Mouse (Mus musculus) cerebellum, adult 8-10 months (tissue): Measurements from ENCODE around the gene Tmem81.
"Not testable (repeated sequence)": the region's sequence is repeated elsewhere in the genome, so short reads cannot be mapped to it uniquely, and the experiment has no call there.

ENCODE experiments used
- DNase-seq: peaks from one replicate; pipeline ENCODE4 v3.0.0; 2022

The Tmem81 gene

DNA sequence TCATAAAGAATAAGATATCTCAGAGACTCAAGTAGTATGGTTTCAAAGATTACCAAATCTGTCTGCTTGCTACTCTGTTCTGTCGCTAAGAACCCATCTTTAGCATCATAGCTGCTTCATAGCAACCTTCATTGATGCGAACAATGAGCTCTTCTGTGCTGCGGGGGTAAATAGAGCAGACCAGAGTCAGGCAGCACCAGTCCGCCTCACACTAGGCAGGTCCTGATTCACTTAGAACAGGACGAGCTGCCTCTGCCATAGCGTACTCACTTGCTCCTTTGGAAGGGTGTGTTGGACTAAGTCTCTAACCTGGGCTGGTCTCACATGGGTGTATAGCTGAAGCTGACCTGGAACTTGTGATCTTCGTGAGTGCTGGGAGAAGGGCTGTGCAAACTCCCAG lies at the start of gene Tmem81:
Gene Tmem81, plus strand, starts transcription at position 173 of the 400 bp plus-strand sequence.
- DNase-seq = no peak

DNA sequence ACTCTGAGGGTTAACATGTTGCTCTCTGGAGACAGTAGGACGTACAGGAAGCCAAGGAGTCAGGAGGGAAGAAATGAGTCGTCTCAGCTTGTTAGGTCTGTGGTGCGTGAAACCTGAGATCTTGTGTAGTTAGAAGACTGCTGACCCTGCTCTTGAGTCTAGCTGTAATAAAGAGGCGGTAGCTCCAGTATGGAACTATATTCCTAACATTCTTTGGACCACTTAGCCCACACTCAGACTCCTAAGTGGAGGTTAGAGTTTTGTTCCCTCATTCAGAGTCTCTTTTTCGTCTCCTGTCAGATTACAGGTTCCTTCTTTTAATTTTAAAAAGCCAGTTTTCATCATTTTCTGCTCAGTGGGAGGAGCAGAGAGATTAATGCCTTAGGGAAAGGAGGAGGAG lies 41.4 kb upstream of the Tmem81 start:
- DNase-seq = no peak

DNA sequence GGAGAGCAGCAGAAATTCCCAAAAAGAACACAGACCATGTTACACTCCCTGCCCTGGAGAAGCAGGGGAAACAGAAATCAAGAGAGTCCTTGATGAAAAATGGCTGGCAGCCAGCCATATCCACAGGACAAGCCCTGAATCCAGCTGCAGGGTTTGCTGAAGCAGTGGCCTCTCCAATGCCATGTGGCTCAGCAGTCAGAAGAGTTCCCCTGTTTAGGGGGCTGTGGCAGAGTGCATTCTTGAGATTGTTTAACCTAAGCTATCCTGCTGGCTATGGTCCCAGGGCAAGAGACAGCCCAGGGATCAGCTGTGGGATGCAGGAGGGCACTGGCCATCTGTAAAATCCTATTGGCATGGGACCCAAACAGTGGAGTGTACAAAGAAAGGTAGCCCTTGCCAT lies 37.1 kb upstream of the Tmem81 start:
- no peak for DNase-seq

DNA sequence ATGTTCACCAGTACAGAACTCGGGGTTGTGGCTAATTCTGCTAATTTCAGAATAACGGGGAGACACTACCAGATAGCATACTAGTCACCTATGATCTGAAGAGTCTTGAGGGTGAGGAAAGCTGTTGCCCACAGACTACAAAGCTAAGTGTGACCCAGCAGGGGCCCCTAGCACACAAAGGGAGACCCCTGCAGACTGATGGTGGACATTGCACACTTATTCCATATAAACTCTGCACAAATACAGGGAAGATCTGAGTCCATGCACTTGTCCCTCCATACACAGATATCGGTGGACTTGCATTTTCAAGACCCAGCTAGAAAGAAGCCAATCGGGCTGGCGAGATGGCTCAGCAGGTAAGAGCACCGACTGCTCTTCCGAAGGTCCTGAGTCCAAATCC lies 36.5 kb upstream of the Tmem81 start:
- no peak for DNase-seq

DNA sequence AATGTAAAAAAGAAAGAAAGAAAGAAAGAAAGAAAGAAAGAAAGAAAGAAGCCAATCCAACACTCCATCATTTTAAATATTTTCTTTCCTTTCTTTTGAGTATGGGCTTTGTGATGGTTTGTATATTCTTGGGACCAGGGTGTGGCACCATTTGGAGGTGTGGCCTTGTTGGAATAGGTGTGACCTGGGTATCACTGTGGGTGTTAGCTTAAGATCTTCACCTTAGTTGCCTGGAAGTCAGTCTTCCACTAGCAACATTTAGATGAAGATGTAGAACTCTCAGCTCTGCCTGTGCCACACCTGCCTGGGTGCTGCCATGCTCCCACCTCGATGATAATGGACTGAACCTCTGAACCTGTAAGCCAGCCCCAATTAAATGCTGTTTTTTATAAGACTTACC lies 36.0 kb upstream of the Tmem81 start:
- DNase-seq = not testable (repeated sequence)

DNA sequence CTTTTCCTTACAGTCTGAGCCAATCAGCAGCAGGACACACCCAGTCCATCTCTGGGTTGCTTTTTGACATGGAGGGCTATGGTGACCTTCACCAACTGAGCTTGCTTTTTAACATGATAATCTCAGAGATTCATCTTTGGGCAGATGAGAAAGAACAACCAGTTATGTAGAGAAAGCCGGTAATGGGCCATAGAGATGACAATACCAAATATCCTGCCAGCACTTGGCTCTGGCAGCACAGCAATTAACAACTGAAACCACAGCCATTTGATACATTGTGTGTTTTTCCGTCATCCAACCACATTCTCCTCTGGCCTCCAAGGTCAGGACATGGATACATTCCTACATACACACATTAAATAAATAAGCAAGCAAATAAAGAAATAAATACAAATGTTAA lies 35.0 kb upstream of the Tmem81 start:
- no peak for DNase-seq

DNA sequence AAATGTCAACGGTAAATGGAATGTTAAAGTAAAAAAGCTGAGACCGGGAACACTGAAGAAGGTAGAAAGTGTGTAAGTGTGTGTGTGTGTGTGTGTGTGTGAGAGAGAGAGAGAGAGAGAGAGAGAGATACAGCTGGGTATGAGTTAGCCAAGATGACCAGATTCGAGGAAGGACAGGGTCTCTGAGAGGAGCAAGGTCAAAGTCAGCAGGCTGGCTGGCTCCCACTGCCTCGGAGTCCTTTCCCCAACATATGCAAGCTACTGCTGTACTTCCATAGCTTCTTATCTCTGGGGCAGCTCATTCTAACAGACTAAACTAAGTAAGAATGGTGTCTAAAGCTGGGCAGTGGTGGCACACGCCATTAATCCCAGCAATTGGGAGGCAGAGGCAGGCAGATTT lies 34.5 kb upstream of the Tmem81 start:
- DNase-seq = no peak

DNA sequence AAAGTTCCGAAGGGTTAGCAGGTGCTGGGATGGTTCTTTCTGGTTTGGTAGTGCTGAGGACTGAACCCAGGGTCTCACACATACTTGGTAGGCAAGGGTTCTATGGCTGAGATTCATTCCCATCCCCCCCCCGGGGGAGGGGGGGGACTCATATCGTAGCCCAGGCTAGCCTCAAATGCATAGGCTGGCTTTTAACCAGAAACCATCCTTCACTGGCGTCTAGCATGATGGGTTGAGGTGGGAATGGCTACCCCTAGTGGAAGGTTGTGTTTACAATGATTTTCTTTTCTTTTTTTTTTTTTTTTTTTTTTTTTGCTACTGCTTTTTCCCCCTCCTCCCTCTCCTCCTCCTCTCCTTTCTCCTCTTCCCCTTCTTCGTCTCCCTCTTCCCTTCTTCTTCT lies 33.5 kb upstream of the Tmem81 start:
- DNase-seq = no peak

DNA sequence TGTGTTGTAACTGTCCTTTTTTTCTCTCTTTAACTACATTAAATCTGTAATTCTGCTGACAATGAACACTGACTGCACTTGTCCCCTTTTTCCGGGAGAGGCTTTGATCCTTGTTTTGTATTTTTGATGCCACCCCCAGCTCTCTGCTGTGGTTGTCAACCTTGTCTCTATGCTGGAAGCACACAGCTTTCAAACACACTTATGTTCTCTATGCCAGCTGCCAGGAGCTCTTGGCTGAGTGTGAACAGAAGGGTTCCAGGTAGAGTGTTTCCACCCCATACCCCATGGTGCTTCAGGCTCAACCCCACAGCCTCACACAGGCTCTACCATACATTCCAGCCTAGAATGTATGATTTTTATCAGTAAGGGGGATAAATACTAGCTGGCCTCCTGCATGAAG lies 31.5 kb upstream of the Tmem81 start:
- DNase-seq = no peak

DNA sequence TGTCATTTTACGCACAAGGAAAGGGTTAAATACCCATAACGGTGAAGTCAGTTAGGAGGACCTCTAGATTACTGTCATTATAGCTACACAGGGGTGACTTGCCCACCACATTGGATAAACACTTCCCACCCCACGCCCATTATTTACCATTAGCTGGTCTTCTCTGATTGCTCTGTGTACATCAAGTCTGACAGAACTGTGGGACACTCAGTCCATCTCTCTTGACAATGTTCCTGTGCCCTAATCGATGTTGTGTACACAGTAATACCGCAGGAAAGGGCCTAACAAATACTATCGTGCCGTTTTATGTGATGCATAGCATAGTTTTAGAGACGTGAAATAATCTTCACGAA lies 29.5 kb upstream of the Tmem81 start:
- DNase-seq = no peak

DNA sequence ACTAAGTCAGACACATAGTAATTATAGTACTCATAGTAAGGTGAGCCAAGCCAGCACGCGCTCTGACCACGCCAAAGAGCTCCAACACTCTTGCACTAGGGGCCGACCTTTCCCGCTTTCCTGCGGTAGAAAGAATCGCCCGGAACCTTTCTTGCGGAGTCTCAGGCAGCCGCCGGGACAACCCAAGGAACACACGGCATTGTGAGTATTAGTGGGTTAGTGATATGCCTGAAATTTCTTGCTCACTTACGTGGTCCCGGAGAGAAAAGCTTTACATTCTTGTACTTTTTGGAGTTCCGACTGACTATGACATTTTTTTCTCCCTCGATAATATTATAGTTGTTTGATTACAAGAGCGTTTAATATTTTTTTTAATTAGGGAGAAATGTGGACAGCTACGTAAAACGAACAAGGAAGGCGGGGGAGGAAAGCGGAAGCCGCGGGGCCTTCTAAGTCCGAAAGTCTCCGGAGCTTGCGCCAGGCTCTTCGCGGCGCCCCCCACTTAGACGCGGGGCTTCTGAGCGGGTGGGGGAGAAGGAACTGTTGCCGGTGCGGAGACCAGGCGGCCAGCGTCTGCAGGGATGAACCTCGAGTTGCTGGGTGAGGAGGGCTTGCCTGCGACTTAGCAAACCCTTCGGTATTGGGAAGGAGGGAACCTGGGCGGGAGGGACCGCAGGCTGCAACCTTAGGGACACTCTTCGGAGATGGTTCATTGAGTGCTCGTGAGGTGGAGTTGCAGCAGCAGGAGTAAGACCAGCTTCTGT lies 28.9 kb upstream of the Tmem81 start, which contains the start of gene Rbbp5:
Gene Rbbp5, plus strand, starts transcription at position 438 of the 764 bp plus-strand sequence.
- DNase-seq = peak; percentile 90

DNA sequence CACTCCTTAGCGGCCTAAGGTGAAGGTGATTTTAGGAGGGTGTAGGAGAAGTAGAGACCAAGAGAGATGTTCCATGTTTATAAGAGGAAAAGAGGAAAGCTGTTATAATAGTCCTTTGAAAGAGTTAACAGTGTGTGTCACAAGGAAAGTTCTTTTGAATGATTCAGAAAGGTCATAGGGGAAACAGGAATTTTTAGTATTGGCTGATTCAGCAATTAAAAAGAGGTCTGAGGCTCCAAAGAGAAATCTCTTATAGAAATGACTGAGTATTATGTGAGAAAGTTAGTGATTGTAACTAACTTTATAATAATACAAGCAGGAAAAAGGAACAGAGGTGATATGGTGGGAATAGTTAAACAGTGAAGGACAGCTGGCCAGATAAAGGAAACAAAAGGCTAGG lies 26.6 kb upstream of the Tmem81 start:
- DNase-seq = no peak

DNA sequence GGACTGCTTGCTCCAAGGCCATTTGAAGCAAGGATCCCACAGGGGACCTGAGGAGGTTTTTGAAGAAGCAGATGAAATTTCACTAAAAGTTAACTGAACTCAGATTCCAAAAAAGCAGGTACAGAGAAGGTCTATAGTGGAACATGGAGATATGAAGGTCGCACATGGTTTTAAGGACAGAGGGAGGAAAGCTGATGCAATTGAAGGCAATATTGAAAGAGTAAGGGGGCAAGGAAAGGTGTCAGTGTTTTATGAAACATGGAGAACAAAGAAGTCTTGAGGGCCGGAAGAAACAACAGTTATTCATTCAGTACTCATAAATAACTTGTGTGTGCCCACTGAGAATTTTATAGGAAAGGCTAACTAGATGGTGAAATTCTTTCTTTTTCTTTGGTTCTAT lies 24.4 kb upstream of the Tmem81 start:
- DNase-seq = no peak

DNA sequence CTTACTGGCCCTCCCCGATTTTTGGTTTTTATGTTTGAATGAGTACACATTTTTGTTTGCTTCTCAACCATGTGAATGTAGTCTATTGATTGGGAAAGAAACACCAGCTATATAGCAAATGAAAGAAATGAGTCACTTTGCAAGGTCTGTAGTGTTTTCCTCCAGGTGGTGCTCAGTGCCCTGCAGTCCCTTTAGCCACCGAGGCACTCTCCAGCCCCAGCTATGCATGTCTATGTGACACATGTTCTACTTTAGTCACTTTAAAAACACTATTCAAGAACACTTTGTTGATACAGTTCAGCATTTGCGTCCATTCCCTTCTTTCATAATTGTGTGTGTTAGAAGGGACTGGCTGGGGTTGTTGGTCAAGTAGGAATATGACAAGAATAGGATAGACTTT lies 22.8 kb upstream of the Tmem81 start:
- no peak for DNase-seq

DNA sequence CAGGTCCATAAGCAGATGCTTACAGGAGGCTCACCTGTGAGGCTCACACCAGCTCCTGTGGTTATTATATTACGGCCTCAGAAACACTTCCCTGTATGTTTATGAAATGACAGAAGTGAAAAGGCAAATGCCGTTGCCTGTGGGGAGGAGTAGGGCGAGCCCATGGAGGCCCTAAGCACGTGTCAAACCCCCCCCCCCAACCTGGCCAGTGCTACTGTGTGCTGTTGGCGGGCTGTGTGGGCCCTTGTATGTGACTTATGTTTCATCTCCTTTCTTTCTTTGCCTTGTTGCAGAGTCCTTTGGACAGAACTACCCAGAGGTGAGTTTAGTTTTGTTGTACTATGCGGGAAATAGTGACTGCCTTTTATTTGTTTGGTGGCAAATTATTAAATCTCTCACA lies 22.3 kb upstream of the Tmem81 start:
- no peak for DNase-seq

DNA sequence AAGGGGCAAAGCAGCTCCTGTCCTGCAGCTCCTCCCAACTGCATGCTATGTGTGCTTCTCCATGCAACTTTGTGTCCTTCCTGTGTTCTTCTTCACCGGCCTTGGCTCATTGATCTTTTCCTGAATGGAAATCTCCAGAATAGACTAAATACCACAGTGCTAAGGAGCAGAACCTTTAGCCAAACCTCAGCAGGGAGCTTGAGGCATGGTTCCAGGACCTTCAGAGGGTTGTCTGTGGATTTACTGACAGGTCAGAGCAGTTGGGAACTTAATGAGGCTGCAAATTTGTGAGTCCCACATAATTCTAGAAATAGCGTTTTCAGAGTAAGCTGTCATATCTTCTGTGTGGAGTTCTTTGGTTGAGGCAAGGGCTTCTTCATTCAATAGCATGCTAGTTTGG lies 5.5 kb upstream of the Tmem81 start:
- no peak for DNase-seq

DNA sequence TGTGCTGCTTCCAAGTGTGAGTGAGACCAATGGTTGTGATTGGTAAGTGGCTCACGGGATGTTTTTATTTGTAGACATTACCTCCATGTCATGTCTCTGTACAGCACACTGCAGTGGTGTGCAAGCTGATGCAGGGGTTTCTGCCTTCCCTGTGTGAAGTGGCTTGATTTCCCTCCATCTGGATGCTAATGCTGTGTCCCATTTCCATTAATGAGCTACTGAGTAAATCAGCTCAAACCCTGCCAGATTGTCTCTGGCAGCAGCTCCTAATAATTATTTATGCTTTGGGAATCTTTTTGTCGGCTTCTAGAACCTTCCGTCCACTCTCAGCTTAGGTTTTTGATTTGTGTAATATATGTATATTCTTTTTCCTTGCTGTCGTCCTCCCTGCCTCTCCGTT lies 875 bp upstream of the Tmem81 start:
- no peak for DNase-seq

DNA sequence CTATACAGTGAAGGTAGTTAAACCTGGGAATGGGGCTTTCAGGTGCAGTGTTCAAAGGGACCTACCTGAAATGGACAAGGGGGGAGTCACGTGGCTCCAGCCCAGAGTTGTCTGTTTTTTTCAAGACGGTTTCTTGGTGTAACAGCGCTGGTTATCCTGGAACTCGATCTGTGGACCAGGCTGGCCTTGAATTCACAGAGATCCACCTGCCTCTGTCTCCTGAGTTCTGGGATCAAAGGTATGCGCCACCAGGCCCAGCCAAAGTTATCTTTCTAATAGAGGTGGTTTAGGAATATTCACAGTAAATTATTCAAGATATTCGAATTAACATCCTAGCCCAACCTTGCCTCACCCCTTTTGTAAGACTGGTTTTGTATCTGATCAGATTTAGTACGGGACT lies 626 bp downstream of the Tmem81 start:
- DNase-seq = no peak

DNA sequence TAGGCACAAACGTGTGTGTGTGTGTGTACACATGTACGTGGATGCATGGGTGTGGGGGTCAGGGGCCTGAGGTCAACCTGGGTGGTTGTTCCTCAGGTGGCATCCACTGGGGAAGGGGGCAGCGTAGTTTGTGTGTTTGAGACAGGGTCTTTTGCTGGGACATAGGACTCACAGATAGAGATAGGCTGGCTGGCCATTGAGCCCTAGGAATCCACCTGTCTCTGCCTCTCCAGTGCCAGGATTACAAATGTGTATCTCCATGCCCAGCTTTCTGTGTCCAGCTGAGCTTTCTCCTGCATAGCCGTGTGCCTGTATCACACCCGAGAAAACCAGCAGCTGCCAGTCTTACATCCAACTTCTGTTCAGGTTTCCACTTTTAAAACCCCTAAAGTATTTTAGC lies 3.7 kb downstream of the Tmem81 start:
- peak; percentile 39 for DNase-seq

DNA sequence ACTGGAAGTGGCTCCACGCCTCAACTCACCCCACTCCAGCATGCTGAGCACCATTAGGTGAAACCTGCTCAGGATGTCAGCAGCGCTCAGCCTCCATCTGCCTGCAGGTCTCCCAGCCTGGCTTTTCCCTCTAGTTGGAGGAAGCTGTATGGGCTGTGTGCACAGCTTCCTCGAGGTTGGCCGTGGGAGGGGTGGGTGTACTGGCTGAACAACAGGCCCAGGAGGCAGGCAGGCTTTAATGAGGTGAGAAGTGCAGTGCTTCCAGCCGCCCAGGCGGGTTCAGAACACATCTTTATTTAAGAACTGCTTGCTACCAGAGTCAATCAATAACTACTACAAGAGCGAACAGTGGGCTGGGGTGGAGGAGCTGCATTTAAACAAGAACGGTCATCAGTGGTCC lies 5.5 kb downstream of the Tmem81 start:
- peak; percentile 39 for DNase-seq

DNA sequence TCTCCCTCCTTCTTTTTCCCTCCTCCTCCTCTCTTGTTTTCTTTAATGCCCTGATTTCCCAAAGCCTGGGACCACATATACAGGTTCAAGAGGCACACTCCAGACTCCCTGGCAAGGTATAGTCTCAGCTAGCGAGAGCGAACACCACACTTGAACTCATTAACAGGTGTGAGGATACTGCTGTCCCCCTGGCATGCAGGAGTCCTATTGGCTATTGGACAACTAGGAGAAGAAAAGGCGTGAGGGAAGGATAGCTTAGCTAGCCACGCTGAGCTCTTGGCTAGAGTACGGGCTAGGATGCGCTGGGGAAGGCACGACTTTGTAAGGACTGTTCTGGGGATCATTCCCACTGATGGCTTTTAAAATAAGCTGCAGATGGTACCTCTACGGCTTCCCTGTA lies 6.1 kb downstream of the Tmem81 start:
- DNase-seq = no peak

DNA sequence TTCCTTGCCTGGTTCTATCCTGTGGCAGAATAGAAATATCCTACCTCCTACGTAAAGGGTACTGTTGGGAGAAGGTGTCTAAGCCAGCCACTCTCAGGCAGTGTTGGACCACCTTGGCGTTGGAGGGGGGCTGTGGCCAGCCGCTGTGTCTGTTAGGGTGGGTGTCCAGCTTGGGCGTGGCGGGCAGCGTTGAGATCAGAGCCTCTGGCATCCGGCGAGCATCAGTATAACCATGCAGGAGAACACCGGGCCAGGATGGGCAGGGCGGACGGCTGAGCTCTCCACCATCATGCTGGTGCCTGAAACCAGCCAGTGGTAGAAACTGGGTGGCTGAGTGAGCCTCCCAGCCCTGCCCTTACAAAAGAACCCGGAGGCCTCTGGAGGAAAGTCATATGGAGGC lies 9.3 kb downstream of the Tmem81 start:
- no peak for DNase-seq

DNA sequence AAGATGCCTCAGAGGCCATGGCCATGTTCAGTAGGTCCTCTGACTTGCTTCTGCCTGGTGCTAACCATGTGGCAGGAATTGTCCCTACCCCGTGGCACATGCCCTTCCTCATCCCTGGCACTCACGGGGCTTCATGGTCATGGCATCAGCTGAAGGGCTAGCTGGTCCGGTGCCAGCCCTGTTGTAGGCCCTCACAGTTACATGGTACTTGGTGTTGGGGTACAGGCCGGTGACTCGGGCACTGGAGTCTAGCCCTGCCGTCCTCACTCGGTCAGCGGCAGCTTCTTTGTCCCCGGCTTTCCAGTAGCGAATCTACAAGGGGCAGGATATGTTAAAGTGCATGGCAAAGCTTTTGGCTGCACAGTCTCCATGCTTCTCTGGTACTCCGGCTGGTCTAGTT lies 10.7 kb downstream of the Tmem81 start:
- peak; percentile 25 for DNase-seq

DNA sequence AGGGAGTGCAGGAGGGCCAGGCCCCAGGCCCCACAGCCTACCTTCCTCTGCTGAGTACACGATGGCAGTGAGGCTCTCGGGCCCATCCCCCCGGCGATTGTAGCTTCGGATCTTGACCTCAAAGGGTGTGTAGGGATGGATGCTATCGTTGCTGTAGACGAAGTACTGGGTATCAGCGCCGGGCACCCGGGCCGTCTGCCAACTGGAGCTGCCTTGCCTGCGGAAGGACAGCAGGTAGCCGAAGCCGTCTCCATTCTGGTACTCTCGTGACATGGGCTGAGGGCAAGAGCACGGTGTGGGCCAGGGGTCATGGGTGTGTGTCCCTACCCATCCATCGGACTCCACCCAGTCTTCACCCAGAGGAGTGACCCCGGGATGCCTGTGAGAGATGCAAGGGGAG lies 12.6 kb downstream of the Tmem81 start:
- peak; percentile 74 for DNase-seq

DNA sequence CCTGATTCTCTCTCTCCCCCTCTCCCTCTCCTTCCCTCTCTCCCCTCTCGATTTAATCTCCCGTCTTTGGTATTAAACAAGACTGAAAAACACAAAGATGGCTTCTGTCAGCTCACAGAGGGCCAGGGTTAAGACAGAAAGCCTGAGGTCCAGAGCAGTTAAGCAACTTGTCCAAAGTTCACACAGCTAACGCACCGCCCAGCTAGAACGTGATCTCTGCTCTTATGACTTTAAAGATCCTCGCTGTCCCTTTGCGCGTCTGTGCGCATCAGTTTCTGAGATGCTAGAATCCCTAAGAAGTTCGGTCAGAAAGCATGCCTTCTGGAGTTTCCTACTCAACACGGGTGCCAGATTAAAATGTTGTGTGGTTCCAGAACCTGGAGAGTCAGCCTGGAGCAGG lies 13.7 kb downstream of the Tmem81 start:
- DNase-seq = no peak

DNA sequence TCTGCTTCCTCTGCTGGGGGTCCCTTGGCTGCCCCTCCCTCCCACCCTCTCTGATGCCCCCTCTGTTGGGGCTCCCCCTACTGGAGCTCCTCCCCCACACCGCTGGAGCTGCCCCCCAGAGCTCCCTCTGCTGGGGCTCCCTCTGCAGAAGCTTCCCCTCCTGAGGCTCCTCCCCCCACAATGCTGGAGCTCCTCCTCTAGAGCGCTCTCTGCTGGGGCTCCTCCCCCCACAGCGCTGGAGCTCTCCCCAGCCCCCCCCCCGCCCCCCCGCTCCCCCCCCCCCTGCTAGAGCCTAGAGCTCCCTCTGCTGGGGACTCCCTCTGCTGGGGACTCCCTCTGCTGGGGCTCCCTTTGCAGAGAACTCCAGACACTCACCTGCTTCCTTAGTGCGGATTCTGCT lies 14.7 kb downstream of the Tmem81 start:
- DNase-seq = peak; percentile 44
